Mouse (Mus musculus): ENCODE results near the gene Ggta1. TPM values are rescaled to one million over a fixed set of nuclear protein-coding genes. Genes with fewer than 3 reads are reported as not detected.

Gene Ggta1
- polyA plus RNA-seq, 1 experiment from 2014 or later, result 4.1 TPM

Other genes starting within 250 kb of the Ggta1 start
- gene Gsn, start 206.9 kb downstream of the Ggta1 start, polyA plus RNA-seq (2015; fragmentation: Nextera tagmentation; extraction: Ambion mirVana), result 13.3 and 14.3 TPM in 2 replicates
- 8.0 and 9.4 TPM in 2 replicates for gene Stom, start 126.3 kb downstream of the Ggta1 start, polyA plus RNA-seq (2015; fragmentation: Nextera tagmentation; extraction: Ambion mirVana)
- not detected in 2 replicates for gene 4930568D16Rik, start 95.5 kb downstream of the Ggta1 start, polyA plus RNA-seq (2015; fragmentation: Nextera tagmentation; extraction: Ambion mirVana)
- not detected in 2 replicates for gene 4930402F06Rik, start 66.1 kb downstream of the Ggta1 start, polyA plus RNA-seq (2015; fragmentation: Nextera tagmentation; extraction: Ambion mirVana)
- 27.4 and 27.6 TPM in 2 replicates for gene Dab2ip, start 95.0 kb upstream of the Ggta1 start, polyA plus RNA-seq (2015; fragmentation: Nextera tagmentation; extraction: Ambion mirVana)